Mouse (Mus musculus): ENCODE data around the gene Fabp6. TPM values are rescaled to one million over a fixed set of nuclear protein-coding genes. Genes with fewer than 3 reads are reported as not detected.

Gene Fabp6
- not detected in 2 replicates for polyA plus RNA-seq (2012; rRNA removed)

DNA sequence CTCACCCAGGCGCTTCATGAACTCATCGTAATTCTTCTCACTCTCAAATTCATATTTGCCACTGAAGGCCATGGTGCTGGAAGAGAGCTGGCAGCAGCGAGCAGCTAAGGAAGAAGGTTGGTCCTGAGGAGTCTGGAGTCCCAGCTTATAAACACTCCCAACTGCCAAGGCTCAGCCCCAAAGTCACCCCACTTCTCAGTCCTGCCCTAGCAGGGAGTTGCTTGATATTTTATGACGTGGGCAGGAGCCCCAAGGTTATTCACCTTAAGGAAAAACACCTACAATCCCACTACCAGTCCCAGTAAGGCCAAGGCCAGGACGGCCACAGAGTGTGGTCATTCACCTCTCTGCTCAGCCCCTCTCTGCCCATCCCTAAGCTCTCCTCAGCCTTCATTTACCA, at the start of gene Fabp6:
TSS of gene Fabp6 (minus strand) at position 101 of the 400 bp plus-strand sequence.
- no peak for DNase-seq (ENCODE audit: low read depth)
- TF ChIP-seq CTCF (IDR thresholded peaks at IDR 0.05; ENCODE audit: borderline replicate concordance, extremely low read depth, insufficient read depth, insufficient read length) (no peak), POLR2A (IDR thresholded peaks at IDR 0.05; ENCODE audit: borderline replicate concordance, extremely low read depth, insufficient read depth, insufficient read length, poor library complexity, severe bottlenecking) (no peak)

DNA sequence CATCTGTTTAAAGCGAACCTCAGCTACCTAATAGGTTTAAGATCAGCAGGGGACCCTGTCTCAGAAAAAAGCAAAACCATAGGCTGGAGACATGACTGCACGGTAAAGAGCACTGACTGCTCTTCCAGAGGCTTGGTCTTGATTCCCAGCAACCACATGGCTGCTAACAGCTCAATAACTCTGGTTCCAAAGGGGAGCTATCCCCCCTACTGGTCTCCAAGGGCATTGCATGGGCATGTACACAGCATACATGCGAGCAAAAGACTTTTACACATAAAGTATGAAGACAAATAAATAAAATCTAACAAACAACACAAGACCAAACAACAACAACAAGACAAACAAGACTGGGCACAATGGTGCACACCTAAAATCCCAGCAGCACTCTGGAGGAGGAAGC, 43.9 kb upstream of the Fabp6 start:
- DNase-seq (ENCODE audit: low read depth): no peak
- TF ChIP-seq CTCF (IDR thresholded peaks at IDR 0.05; ENCODE audit: borderline replicate concordance, extremely low read depth, insufficient read depth, insufficient read length): peak; percentile 37; the same call in 1 of the 2 replicates
- no peak for TF ChIP-seq POLR2A (IDR thresholded peaks at IDR 0.05; ENCODE audit: borderline replicate concordance, extremely low read depth, insufficient read depth, insufficient read length, poor library complexity, severe bottlenecking)

DNA sequence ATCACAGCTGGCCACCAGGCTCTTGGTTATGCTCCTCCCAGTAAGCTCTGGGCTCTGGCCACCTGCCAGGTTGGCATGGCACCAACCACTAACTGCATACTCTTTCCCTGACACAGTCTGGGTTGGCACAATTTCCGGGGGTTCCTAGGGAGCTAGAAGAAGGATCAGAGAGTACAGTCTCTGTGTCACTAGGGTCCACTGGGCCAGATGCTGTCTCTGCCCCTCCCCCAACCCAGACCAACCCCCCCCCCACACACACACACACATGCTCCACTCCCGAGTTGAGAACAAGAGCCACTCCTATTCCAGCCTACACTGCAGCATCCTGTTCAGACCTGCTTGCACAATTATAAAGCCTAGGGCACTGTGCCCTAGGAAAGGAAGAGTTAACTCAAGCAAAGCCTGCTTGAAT, 41.8 kb upstream of the Fabp6 start:
- TF ChIP-seq CTCF (IDR thresholded peaks at IDR 0.05; ENCODE audit: borderline replicate concordance, extremely low read depth, insufficient read depth, insufficient read length) (no peak), POLR2A (IDR thresholded peaks at IDR 0.05; ENCODE audit: borderline replicate concordance, extremely low read depth, insufficient read depth, insufficient read length, poor library complexity, severe bottlenecking) (no peak)
- peak; percentile 96 for DNase-seq (ENCODE audit: low read depth)

DNA sequence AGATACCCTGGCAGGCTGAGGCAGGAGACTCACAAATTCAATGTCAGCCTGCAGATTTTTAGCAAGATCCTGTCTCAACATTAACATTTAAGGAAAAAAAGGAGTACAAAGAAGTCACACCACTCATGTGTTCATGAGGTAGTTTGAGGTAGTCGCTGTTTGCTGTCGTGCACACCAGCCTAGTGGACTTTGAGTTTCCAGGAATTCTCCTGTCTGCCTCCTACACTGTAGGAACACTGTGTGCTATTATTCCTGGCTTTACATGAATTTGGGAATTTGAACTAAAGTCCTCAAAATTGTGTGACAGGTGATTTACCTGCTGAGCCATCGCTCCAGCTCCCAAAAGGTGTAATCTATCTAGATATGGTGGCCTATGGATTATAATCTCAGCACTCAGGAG, 37.1 kb upstream of the Fabp6 start:
- no peak for DNase-seq (ENCODE audit: low read depth)
- TF ChIP-seq CTCF (IDR thresholded peaks at IDR 0.05; ENCODE audit: borderline replicate concordance, extremely low read depth, insufficient read depth, insufficient read length): no peak
- no peak for TF ChIP-seq POLR2A (IDR thresholded peaks at IDR 0.05; ENCODE audit: borderline replicate concordance, extremely low read depth, insufficient read depth, insufficient read length, poor library complexity, severe bottlenecking)

DNA sequence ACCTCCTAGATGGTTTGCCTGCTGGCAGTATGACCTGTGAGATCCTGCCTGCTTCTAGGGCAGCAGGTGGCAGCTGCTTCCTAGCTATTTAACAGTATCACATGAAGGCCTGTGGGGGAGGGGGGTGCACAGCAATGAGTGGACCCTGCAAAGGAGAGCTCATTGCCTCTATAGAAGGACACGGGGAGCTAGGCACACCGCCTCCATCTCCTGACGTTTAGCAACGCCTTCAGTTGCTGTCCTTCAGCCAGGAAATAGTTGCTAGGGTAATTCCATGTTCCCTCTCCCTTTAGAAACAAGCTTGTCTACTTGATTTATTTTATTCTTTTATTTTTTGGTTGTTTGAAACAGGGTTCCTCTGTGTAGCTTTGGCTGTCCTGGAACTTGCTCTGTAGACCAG, 35.4 kb upstream of the Fabp6 start:
- DNase-seq (ENCODE audit: low read depth): no peak
- TF ChIP-seq POLR2A (IDR thresholded peaks at IDR 0.05; ENCODE audit: borderline replicate concordance, extremely low read depth, insufficient read depth, insufficient read length, poor library complexity, severe bottlenecking) (no peak), CTCF (IDR thresholded peaks at IDR 0.05; ENCODE audit: borderline replicate concordance, extremely low read depth, insufficient read depth, insufficient read length) (no peak)

DNA sequence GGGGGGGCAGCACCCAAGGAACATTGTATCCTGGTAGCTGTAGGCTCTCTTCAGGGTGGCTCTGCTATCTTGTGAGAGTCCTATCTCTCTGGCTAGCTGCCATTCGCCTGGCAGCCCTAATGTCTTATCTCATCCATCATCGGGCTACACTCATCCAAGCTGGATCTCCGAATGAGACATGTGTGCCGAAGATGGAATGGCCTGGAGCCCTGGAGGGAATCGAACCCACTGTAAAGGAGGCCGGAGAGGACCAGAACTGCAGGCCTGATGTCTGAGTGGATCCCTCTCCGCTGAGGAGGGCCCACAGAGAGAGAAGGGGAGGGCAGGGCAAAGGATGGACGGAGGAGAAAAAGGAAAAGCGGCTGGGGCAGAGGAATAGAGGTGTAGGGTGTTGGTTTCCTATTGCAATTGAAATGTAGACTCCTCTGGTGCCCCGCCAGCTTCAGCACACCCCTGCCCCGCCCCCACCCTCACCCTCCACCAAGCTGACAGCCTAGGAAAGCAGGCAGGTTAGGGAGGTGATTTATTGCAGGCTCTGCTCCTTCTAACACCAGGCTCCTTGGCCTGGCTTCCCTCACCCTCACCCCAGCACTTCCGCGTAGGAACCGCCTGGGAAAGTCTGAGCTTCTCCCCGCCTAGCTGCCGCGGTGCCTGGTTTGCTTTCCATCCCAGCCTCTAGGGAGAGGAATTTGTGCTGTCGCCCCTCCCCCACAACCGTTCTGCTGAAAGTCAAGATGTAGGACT, 32.5 kb upstream of the Fabp6 start:
- no peak for TF ChIP-seq POLR2A (IDR thresholded peaks at IDR 0.05; ENCODE audit: borderline replicate concordance, extremely low read depth, insufficient read depth, insufficient read length, poor library complexity, severe bottlenecking)
- TF ChIP-seq CTCF (IDR thresholded peaks at IDR 0.05; ENCODE audit: borderline replicate concordance, extremely low read depth, insufficient read depth, insufficient read length): no peak
- DNase-seq (ENCODE audit: low read depth): peak; percentile 82

DNA sequence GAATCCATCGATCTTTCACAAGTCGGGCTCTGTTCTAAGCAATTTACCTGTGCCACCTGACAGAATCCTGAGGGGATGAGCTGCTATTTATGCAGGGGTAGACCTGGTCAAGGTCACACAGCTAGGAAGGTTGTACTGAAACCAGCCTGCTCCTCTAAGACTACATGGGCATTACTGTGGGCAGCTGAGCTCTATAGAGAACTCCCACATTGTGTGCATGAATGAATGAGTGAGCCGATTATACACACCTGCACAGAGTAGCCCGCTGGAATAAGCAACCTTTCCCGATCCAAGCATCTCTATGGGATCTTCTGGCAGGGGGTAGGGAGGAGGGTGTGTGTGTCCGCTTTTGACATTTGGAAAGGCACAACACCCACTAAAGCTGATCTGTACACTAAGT, 31.8 kb upstream of the Fabp6 start:
- DNase-seq (ENCODE audit: low read depth): no peak
- TF ChIP-seq CTCF (IDR thresholded peaks at IDR 0.05; ENCODE audit: borderline replicate concordance, extremely low read depth, insufficient read depth, insufficient read length) (no peak), POLR2A (IDR thresholded peaks at IDR 0.05; ENCODE audit: borderline replicate concordance, extremely low read depth, insufficient read depth, insufficient read length, poor library complexity, severe bottlenecking) (no peak)

DNA sequence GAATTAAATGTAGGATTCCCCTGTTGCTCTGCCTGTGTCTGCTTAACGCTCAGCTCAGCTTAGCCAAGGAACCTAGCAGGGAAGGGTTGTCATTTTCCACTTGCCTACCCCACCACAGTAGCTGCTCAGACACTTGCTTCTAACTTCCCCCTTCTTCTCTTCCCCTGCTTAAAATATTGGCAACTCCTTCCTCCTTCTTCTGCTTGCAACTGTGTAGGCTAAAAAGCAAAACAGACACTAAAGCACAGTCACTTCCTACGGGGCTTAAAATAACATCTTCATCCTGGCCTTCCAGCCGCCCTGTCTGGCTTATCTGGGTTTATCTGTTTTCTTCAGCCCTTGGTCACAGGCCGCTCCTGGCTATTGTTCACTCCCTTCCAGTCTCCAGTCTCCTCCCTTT, 31.2 kb upstream of the Fabp6 start:
- no peak for DNase-seq (ENCODE audit: low read depth)
- TF ChIP-seq POLR2A (IDR thresholded peaks at IDR 0.05; ENCODE audit: borderline replicate concordance, extremely low read depth, insufficient read depth, insufficient read length, poor library complexity, severe bottlenecking) (no peak), CTCF (IDR thresholded peaks at IDR 0.05; ENCODE audit: borderline replicate concordance, extremely low read depth, insufficient read depth, insufficient read length) (no peak)

DNA sequence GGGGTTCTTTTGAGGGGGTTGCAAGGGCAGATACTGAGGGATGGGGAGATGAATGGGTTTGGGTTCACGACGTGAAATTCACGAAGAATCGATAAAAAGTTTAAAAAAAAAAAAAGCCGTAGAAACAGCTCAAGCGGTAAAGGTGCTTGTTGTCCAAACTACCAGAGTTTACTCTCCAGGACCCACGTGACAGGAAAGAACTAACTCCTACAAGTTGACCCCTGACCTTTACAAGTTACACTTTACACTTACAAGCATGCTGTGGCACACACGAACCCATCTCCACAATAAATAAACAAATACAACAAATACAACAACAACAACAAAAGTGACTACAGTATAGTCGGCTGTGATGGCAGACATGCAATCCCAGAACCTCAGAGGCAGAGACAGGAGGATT, 30.3 kb upstream of the Fabp6 start:
- DNase-seq (ENCODE audit: low read depth): no peak
- TF ChIP-seq POLR2A (IDR thresholded peaks at IDR 0.05; ENCODE audit: borderline replicate concordance, extremely low read depth, insufficient read depth, insufficient read length, poor library complexity, severe bottlenecking) (no peak), CTCF (IDR thresholded peaks at IDR 0.05; ENCODE audit: borderline replicate concordance, extremely low read depth, insufficient read depth, insufficient read length) (no peak)

DNA sequence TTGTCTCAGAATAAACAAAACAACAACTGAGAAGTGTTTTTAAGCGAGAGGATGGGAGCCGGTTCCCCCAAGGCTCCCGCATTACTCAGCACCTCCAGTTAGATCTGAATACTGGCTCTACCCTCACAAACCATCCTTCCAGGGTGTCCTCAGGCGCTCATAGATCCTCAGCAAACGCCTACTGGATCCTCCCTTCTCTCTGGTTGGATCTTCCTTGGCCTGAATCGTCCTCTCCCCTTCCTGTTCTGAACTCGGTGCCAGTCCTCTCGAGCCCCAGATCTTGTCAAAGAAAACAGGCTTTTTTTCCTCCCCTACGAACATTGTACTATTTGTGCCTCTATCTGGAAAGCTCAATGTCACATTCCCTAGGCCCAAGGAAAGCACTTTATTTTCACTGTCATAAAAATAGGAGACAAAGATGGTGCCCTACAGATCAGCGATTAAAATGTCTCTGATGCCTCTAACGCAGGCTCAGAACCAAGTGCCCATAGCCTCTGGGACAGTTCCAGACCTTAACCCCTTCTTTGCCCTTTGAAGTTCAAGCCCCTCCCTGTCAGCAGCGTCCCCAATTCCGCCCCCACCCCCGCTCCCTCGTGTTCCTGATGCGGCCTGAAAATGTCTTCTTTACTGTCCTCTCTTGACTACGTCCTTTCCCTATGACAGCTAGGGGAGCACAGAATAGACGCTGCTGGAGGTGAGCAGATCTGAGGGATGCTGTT, 25.7 kb upstream of the Fabp6 start:
- no peak for TF ChIP-seq CTCF (IDR thresholded peaks at IDR 0.05; ENCODE audit: borderline replicate concordance, extremely low read depth, insufficient read depth, insufficient read length)

DNA sequence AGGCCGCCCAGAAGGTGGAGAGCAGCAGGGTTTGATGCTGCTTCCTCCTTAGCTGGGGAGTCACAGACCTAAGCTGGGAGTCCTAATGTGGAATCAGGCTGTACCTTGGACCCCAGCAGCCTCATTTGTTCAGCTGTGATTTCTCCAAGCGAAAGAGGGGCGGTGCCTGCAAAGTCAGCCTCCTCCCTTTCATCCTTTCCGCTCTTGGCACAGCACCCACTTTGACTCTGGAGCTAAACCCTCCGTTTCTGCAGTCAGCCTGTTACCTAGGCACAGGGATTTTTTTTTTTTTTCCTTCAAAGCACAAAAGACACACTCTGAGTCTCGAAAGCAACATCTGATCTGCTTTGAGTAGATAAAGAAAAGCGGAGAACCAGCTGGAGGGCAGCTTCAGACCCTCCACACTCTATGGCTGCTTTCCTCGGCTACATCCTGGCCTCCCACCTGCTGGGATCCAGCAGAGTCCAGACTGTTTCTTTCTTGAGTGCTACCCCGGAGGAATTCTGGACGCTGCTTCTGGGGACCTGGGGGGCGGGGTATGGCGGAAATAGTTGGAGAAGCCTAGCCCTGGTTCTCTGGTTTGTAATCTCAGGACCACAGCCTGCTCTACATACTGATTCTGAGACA, 25.1 kb upstream of the Fabp6 start:
- TF ChIP-seq POLR2A (IDR thresholded peaks at IDR 0.05; ENCODE audit: borderline replicate concordance, extremely low read depth, insufficient read depth, insufficient read length, poor library complexity, severe bottlenecking): no peak
- TF ChIP-seq CTCF (IDR thresholded peaks at IDR 0.05; ENCODE audit: borderline replicate concordance, extremely low read depth, insufficient read depth, insufficient read length): no peak
- DNase-seq (ENCODE audit: low read depth): peak; percentile 78

More for the DNA sequence above, 25.7 kb upstream of the Fabp6 start:
- no peak for DNase-seq (ENCODE audit: low read depth)
